Comparison of ENCODE assay signal across 11 mouse cellular contexts in genomic region chr17:65697791-65698463, GRCm38 (mm10). TPM values are rescaled to one million over a fixed set of nuclear protein-coding genes. Genes with fewer than 3 reads are reported as not detected.
A peak's percentile ranks its signal among the peaks of the same experiment; 100 is the strongest.
DNase-seq lines count a peak whose midpoint lies in the region; ATAC-seq and TF ChIP-seq lines count a peak whose summit lies in the region.
"Had no signal": no experiment of that assay in that cellular context is flagged by ENCODE, and none has a peak within 500 bp of the region (broad histone marks: within the 10 kb centered on the region; RNA-seq: fewer than 3 reads in every experiment).

No protein-coding gene starts in this region.

- H3K4me1 ChIP-seq in limb, embryonic 14.5 days (ENCODE audit: control insufficient read depth, insufficient read depth, low read length), result 0 out of 2 replicates have a peak, but pooled peaks cover 9% of the 10 kb centered on the region
- H3K4me1 ChIP-seq in lung, adult 2 months (ENCODE audit: control insufficient read depth, insufficient read depth, low read length), result no peaks in the 10 kb centered on the region

- H3K9ac ChIP-seq in limb, embryonic 14.5 days (ENCODE audit: low read depth, low read length, severe bottlenecking), result no peak overlapping the region
- H3K9ac ChIP-seq: lung, embryonic 14.5 days had no signal

- ATAC-seq in cerebellum, adult (ENCODE audit: insufficient number of reproducible peaks, low FRiP score, low TSS enrichment), result peak; percentile 69
- ATAC-seq in limb, embryonic 14.5 days (ENCODE audit: low FRiP score, low read depth), result peak; percentile 25; the same call in 1 of the 2 replicates

- no peak for TF ChIP-seq POLR2A in limb, embryonic 14.5 days (IDR thresholded peaks at IDR 0.05; ENCODE audit: borderline replicate concordance, extremely low read depth, insufficient read depth, insufficient read length)
- no peak for TF ChIP-seq POLR2A in lung, adult 2 months (IDR thresholded peaks at IDR 0.05; ENCODE audit: borderline replicate concordance, extremely low read depth, low read depth, low read length)

- no peak overlapping the region for H3K4me3 ChIP-seq in layer of hippocampus, adult 2 months
- H3K4me3 ChIP-seq in limb, embryonic 14.5 days (replicated peaks; ENCODE audit: low read length), result no peak overlapping the region
- H3K4me3 ChIP-seq in lung, adult 2 months (replicated peaks; ENCODE audit: extremely low read depth, low read depth, low read length), result no peak overlapping the region

- H3K27me3 ChIP-seq in limb, embryonic 14.5 days (ENCODE audit: control insufficient read depth, insufficient read depth, low read length), result no peaks in the 10 kb centered on the region

- no peak overlapping the region for H3K4me2 ChIP-seq in limb, embryonic 14.5 days (replicated peaks; ENCODE audit: low read depth, low read length, severe bottlenecking)
- H3K4me2 ChIP-seq: lung, embryonic 14.5 days had no signal

- TF ChIP-seq CTCF in layer of hippocampus, adult 2 months (conservative IDR thresholded peaks at IDR 0.05), result no peak
- no peak for TF ChIP-seq CTCF in lung, adult 2 months (IDR thresholded peaks at IDR 0.05; ENCODE audit: insufficient read depth, low read length)

- no peak for DNase-seq in layer of hippocampus, adult 2 months (ENCODE audit: low spot score in 2 of 2)
- no peak for DNase-seq in layer of hippocampus, postnatal 14 days (ENCODE audit: low spot score in 2 of 2)
- peak; percentile 72 for DNase-seq in kidney, adult 11 months
- peak; percentile 57 for DNase-seq in limb, embryonic 14.5 days (ENCODE audit: low spot score)
- DNase-seq in lung, adult 2 months, result no peak
- no peak for DNase-seq in thymus, postnatal 36 days
- no peak for DNase-seq in urinary bladder, adult 18-20 months (ENCODE audit: low spot score in 2 of 2)
- DNase-seq: heart, postnatal 4 days; lung, embryonic 14.5 days; right cerebral cortex, postnatal 25 days had no signal

- H3K27ac ChIP-seq in layer of hippocampus, adult 2 months, result peak overlapping the region; percentile 39
- H3K27ac ChIP-seq in limb, embryonic 14.5 days (replicated peaks; ENCODE audit: low read depth, low read length), result no peak overlapping the region; the same call in 1 of the 2 replicates

- H3K36me3 ChIP-seq in limb, embryonic 14.5 days (ENCODE audit: control insufficient read depth, insufficient read depth, low read length), result no peaks in the 10 kb centered on the region

- no peaks in the 10 kb centered on the region for H3K9me3 ChIP-seq in limb, embryonic 14.5 days (ENCODE audit: control insufficient read depth, low read length)

- 52% methylated on average over 12 of the region's 12 CpGs for WGBS in limb, embryonic 14.5 days
- 86% methylated on average over 12 of the region's 12 CpGs for WGBS in lung, adult 2 months

RNA-seq across cellular contexts. Expression of gene Txndc2, which starts 56.0 kb away (rescaled TPM):
- total RNA-seq in layer of hippocampus, adult 2 months (2021), result not detected
- total RNA-seq in layer of hippocampus, postnatal 14 days (2021), result under 1 TPM in 1 of 2 experiments, not detected in 1; 0.36 TPM
- 0.08 and 0.14 TPM in 2 replicates for polyA plus RNA-seq in limb, embryonic 14.5 days (2012; rRNA removed)
- 0.10 and 0.22 TPM in 2 replicates for polyA plus RNA-seq in limb, embryonic 14.5 days (2014; fragmentation: Nextera tagmentation; extraction: Ambion mirVana)
- 0.06 and 0.09 TPM in 2 replicates for polyA plus RNA-seq in lung, adult 2 months (2012; rRNA removed)

Comparison
In these comparisons a context has a peak if more than half of its experiments do, and no peak if none do; other contexts are left out.
1. DNase-seq: peak in kidney, adult 11 months (single experiment) and limb, embryonic 14.5 days (single experiment); none in layer of hippocampus, adult 2 months (0 of 2), layer of hippocampus, postnatal 14 days (0 of 2), lung, adult 2 months (single experiment), thymus, postnatal 36 days (0 of 2) and urinary bladder, adult 18-20 months (0 of 2).